Mouse (Mus musculus) liver, embryonic 12.5 days (tissue): ENCODE measurements around the gene Gm49318. TPM values are rescaled to one million over a fixed set of nuclear protein-coding genes. Genes with fewer than 3 reads are reported as not detected.

ENCODE experiments used
- ATAC-seq: fragments of 200-750 bp; cut with Nextera tagmentation; 2 replicates; pipeline ENCODE4 v1.8.0; 2017; ENCODE audit warnings: moderate number of reproducible peaks, mild to moderate bottlenecking, moderate library complexity
- H3K27ac ChIP-seq: fragments of 300-500 bp; sonication (generic); 2 replicates; pipeline ENCODE4 v1.5.1; 2016; ENCODE audit warnings: mild to moderate bottlenecking
- H3K27me3 ChIP-seq: fragments of 300-500 bp; sonication (generic); replicated peaks from 2 replicates; pipeline ENCODE4 v1.6.1; 2016; ENCODE audit warnings: mild to moderate bottlenecking, moderate library complexity
- H3K36me3 ChIP-seq: fragments of 300-500 bp; sonication (generic); 2 replicates; pipeline ENCODE4 v1.6.1; 2016; ENCODE audit warnings: mild to moderate bottlenecking, moderate library complexity
- H3K4me1 ChIP-seq: fragments of 300-500 bp; sonication (generic); 2 replicates; pipeline ENCODE4 v1.6.1; 2016
- H3K4me2 ChIP-seq: fragments of 300-500 bp; sonication (generic); 2 replicates; pipeline ENCODE4 v1.6.1; 2016; ENCODE audit warnings: mild to moderate bottlenecking, moderate library complexity
- H3K4me3 ChIP-seq: fragments of 300-500 bp; sonication (generic); 2 replicates; pipeline ENCODE4 v1.5.1; 2016; ENCODE audit warnings: mild to moderate bottlenecking, moderate library complexity
- H3K9ac ChIP-seq: fragments of 300-500 bp; sonication (generic); 2 replicates; pipeline ENCODE4 v1.6.1; 2016; ENCODE audit warnings: mild to moderate bottlenecking, moderate library complexity
- H3K9me3 ChIP-seq: fragments of 300-500 bp; sonication (generic); replicated peaks from 2 replicates; pipeline ENCODE4 v1.6.1; 2016; ENCODE audit warnings: mild to moderate bottlenecking, moderate library complexity
- WGBS: fragments of 180-500 bp; shearing (Covaris S2); methylation state at CpG from one replicate; pipeline ENCODE4 v1.1.7; 2016; ENCODE audit not compliant: insufficient replicate concordance; 5-methylcytosine and 5-hydroxymethylcytosine counted together
- microRNA-seq: library from miRNA; unstranded; fragments of <30 nt; microRNA quantifications from one replicate; pipeline ENCODE4, GENCODE M21; 2017
- polyA plus RNA-seq: library from polyadenylated mRNA; unstranded; fragments of >200 nt; fragmentation: Nextera tagmentation; extraction: Ambion mirVana; gene quantifications from 2 replicates; pipeline ENCODE4 v1.2.1, GENCODE M21; 2016

Gm49318 gene
- polyA plus RNA-seq, 1 experiment from 2014 or later, result not detected

DNA sequence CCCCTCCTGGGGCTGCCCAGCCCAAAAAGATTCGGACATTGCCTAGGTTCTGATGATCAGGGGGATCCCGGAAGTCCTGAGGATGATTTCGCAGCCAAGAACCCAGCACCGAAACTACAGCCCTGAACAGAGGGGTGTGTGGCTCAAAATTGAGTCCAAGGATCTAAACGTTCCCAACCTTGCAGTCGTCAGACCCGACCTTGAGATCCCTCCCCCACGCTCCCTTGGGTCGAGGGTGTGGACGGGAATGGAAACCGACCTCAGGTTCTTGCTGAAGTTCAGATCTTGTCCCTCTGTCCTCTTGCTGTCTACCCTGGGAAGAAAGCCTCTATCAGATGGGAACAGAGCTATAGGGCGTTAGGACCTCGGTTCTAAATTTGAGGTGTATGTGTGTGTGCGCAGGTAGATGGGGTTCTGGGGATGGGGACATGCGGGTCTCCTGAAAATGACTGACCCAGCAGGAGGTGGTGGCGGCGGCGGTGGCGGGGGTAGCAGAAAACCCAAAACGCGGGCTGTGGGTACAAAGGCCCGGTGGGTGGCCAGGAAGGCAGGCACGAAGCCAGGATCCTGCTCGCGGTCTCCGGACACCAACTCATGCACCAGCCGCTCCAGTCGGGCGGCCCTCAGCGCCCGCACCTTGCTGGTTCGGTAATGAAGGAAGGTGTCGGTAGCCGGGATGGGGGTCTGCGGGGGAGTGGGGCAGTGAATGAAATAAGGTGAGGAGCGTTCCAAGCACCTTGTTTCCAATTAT lies 83.3 kb downstream of the Gm49318 start:
- no peak overlapping the region for H3K4me3 ChIP-seq

More for the DNA sequence above, 83.3 kb downstream of the Gm49318 start:
- H3K4me2 ChIP-seq, result no peak overlapping the region
- no peaks in the 10 kb centered on the region for H3K9me3 ChIP-seq
- ATAC-seq, result no peak
- no peak overlapping the region for H3K27ac ChIP-seq
- no peaks in the 10 kb centered on the region for H3K36me3 ChIP-seq
- peaks cover 100% of the 10 kb centered on the region for H3K27me3 ChIP-seq
- peaks cover 18% of the 10 kb centered on the region for H3K4me1 ChIP-seq
- H3K9ac ChIP-seq, result no peak overlapping the region
- WGBS, result 9% methylated on average over 36 of the region's 36 CpGs

Small RNAs within 50 kb of the gene (microRNA-seq; reads per million reads assigned to microRNA genes)
- gene Mir7084, result not detected

Other genes starting within 250 kb of the Gm49318 start
- gene Angptl8, start 235.7 kb downstream of the Gm49318 start, polyA plus RNA-seq, result 13.4 and 14.1 TPM in 2 replicates
- gene Dock6, start 218.6 kb downstream of the Gm49318 start, polyA plus RNA-seq, result 8.4 and 8.7 TPM in 2 replicates
- gene Rab3d, start 153.1 kb downstream of the Gm49318 start, polyA plus RNA-seq, result 6.5 TPM in 2 replicates
- gene Ccdc159, start 143.8 kb downstream of the Gm49318 start, polyA plus RNA-seq, result 1.3 and 2.2 TPM in 2 replicates
- 39.9 and 41.8 TPM in 2 replicates for gene Tmem205, start 143.7 kb downstream of the Gm49318 start, polyA plus RNA-seq
- 2.3 and 3.1 TPM in 2 replicates for gene Plppr2, start 134.2 kb downstream of the Gm49318 start, polyA plus RNA-seq
- 2.8 and 3.0 TPM in 2 replicates for gene Swsap1, start 115.5 kb downstream of the Gm49318 start, polyA plus RNA-seq
- 155 and 158 TPM in 2 replicates for gene Epor, start 107.8 kb downstream of the Gm49318 start, polyA plus RNA-seq
- gene Rgl3, start 81.8 kb downstream of the Gm49318 start, polyA plus RNA-seq, result 0.20 and 0.46 TPM in 2 replicates
- gene Ccdc151, start 68.6 kb downstream of the Gm49318 start, polyA plus RNA-seq, result 0.12 TPM in 1 of 2 replicates, not detected in the other
- gene Prkcsh, start 68.5 kb downstream of the Gm49318 start, polyA plus RNA-seq, result 65.0 and 68.5 TPM in 2 replicates
- gene Elavl3, start 19.2 kb downstream of the Gm49318 start, polyA plus RNA-seq, result 0.02 TPM in 1 of 2 replicates, not detected in the other
- 5.7 and 6.6 TPM in 2 replicates for gene Zfp653, start 117 bp upstream of the Gm49318 start, polyA plus RNA-seq
- gene Ecsit, start 14.2 kb upstream of the Gm49318 start, polyA plus RNA-seq, result 36.9 and 40.6 TPM in 2 replicates
- 0.80 and 0.81 TPM in 2 replicates for gene Cnn1, start 28.0 kb upstream of the Gm49318 start, polyA plus RNA-seq
- gene Elof1, start 45.9 kb upstream of the Gm49318 start, polyA plus RNA-seq, result 103 and 113 TPM in 2 replicates
- 176 and 179 TPM in 2 replicates for gene Acp5, start 64.5 kb upstream of the Gm49318 start, polyA plus RNA-seq
- 41.1 and 46.3 TPM in 2 replicates for gene Pigyl, start 85.6 kb upstream of the Gm49318 start, polyA plus RNA-seq
- 0.07 and 0.14 TPM in 2 replicates for gene Zfp872, start 116.8 kb upstream of the Gm49318 start, polyA plus RNA-seq
- gene Zfp809, start 154.5 kb upstream of the Gm49318 start, polyA plus RNA-seq, result 11.7 and 12.3 TPM in 2 replicates
- 2.2 and 2.3 TPM in 2 replicates for gene Zfp599, start 188.6 kb upstream of the Gm49318 start, polyA plus RNA-seq
- gene Zfp810, start 236.4 kb upstream of the Gm49318 start, polyA plus RNA-seq, result 4.9 and 5.0 TPM in 2 replicates